Mouse (Mus musculus) frontal cortex, adult 2 months (tissue): ENCODE data around the gene Fbxl19. TPM values are rescaled to one million over a fixed set of nuclear protein-coding genes. Genes with fewer than 3 reads are reported as not detected.
A peak's percentile ranks its signal among the peaks of the same experiment; 100 is the strongest.

Experiments used
- DNase-seq, 2 experiments: peaks; one replicate each; pipeline ENCODE4 v3.0.0; 2022; ENCODE audit warnings: low spot score in 1 of 2; ENCODE audit errors: extremely low spot score in 1 of 2
- polyA plus RNA-seq: library from polyadenylated mRNA; depleted of rRNA; stranded (reverse); fragments of >200 nt; gene quantifications from 2 replicates; pipeline ENCODE4 v1.2.3, GENCODE M21; 2012

Fbxl19 gene
- polyA plus RNA-seq, 1 experiment: 58.3 TPM

- DNase-seq: no peak
These were observed 54.2 kb downstream of the Fbxl19 start for GRCm38 (mm10) chr7:127798591-127798990.

- DNase-seq: no peak
These were observed 54.9 kb downstream of the Fbxl19 start for GRCm38 (mm10) chr7:127799211-127799610.

GRCm38 (mm10) chr7:127799738-127800137, 55.4 kb downstream of the Fbxl19 start:
- no peak for DNase-seq

GRCm38 (mm10) chr7:127800435-127801009, 56.2 kb downstream of the Fbxl19 start, which contains the start of gene Hsd3b7:
TSS of gene Hsd3b7 (plus strand) at chr7:127800604.
- DNase-seq: peak; percentile 67 to 92

- DNase-seq: peak in 1 of 2 experiments; percentile 34
These were observed 56.8 kb downstream of the Fbxl19 start for GRCm38 (mm10) chr7:127801010-127801621.

- DNase-seq: peak in 1 of 2 experiments; percentile 55
These were observed 58.0 kb downstream of the Fbxl19 start for GRCm38 (mm10) chr7:127802313-127802712.

GRCm38 (mm10) chr7:127808821-127809220, 64.5 kb downstream of the Fbxl19 start:
- no peak for DNase-seq

- no peak for DNase-seq
These were observed 65.5 kb downstream of the Fbxl19 start for GRCm38 (mm10) chr7:127809846-127810245.

GRCm38 (mm10) chr7:127810650-127811049, 66.3 kb downstream of the Fbxl19 start:
- DNase-seq: no peak

- DNase-seq: no peak
These were observed 66.9 kb downstream of the Fbxl19 start for GRCm38 (mm10) chr7:127811240-127811639.

GRCm38 (mm10) chr7:127812292-127812691, 67.9 kb downstream of the Fbxl19 start:
- no peak for DNase-seq

- no peak for DNase-seq
These were observed 69.5 kb downstream of the Fbxl19 start for GRCm38 (mm10) chr7:127813821-127814220.

GRCm38 (mm10) chr7:127814241-127814921, 70.0 kb downstream of the Fbxl19 start:
- peak; percentile 66 to 87 for DNase-seq

- no peak for DNase-seq
These were observed 70.8 kb downstream of the Fbxl19 start for GRCm38 (mm10) chr7:127815116-127815665.

GRCm38 (mm10) chr7:127815954-127816821, 71.8 kb downstream of the Fbxl19 start:
- peak; percentile 77 to 86 for DNase-seq

GRCm38 (mm10) chr7:127817053-127817452, 72.7 kb downstream of the Fbxl19 start:
- no peak for DNase-seq

- no peak for DNase-seq
These were observed 73.4 kb downstream of the Fbxl19 start for GRCm38 (mm10) chr7:127817776-127818175.
